Mouse (Mus musculus) MEL (cell line): ENCODE data around the gene Col19a1. TPM values are rescaled to one million over a fixed set of nuclear protein-coding genes. Genes with fewer than 3 reads are reported as not detected.

Experiments
- DNase-seq: peaks from one replicate; pipeline ENCODE4 v3.0.0; 2011; ENCODE audit warnings: low read depth, low spot score
- H3K27ac ChIP-seq: 2 replicates; pipeline ENCODE4 v1.5.1; 2012; ENCODE audit warnings: low read depth, mild to moderate bottlenecking, control low read depth, low read length, moderate library complexity; ENCODE audit not compliant: control insufficient read depth
- H3K27me3 ChIP-seq, 2 experiments: fragments of 150-350 bp in 1 of 2; sonication (generic) in 1 of 2; 2 replicates each; pipeline ENCODE4 v1.6.1; 2012; ENCODE audit warnings: low read length in 2 of 2, mild to moderate bottlenecking in 2 of 2, improper control_type of control experiment in 1 of 2, moderate library complexity in 1 of 2; ENCODE audit not compliant: insufficient read depth in 2 of 2, control insufficient read depth in 1 of 2
- H3K36me3 ChIP-seq, 2 experiments: 2 replicates each; pipeline ENCODE4 v1.6.1; 2012 to 2014; ENCODE audit warnings: low read length in 2 of 2, improper control_type of control experiment in 1 of 2, inconsistent platforms in 1 of 2, mild to moderate bottlenecking in 1 of 2; ENCODE audit not compliant: insufficient read depth in 2 of 2, control insufficient read depth in 1 of 2
- H3K4me1 ChIP-seq, 2 experiments: fragments of 150-350 bp in 1 of 2; sonication (generic) in 1 of 2; 2 replicates each; pipeline ENCODE4 v1.6.1; 2012; ENCODE audit warnings: low read length in 2 of 2, improper control_type of control experiment in 1 of 2, mild to moderate bottlenecking in 1 of 2; ENCODE audit not compliant: insufficient read depth in 2 of 2, control insufficient read depth in 1 of 2
- H3K4me3 ChIP-seq, 2 experiments: fragments of 150-350 bp in 1 of 2; sonication (generic) in 1 of 2; 2 replicates each; pipeline ENCODE4 v1.5.1; 2012; ENCODE audit warnings: low read depth in 2 of 2, low read length in 2 of 2, mild to moderate bottlenecking in 2 of 2, moderate library complexity in 2 of 2, control low read depth in 1 of 2, improper control_type of control experiment in 1 of 2; ENCODE audit not compliant: control insufficient read depth in 1 of 2, insufficient read depth in 1 of 2
- H3K79me2 ChIP-seq: 2 replicates; pipeline ENCODE4 v1.6.1; 2012; ENCODE audit warnings: mild to moderate bottlenecking, low read length, moderate library complexity; ENCODE audit not compliant: control insufficient read depth, poor library complexity, insufficient read depth
- H3K9ac ChIP-seq: 2 replicates; pipeline ENCODE4 v1.6.1; 2012; ENCODE audit warnings: low read depth, mild to moderate bottlenecking, control low read depth, low read length, moderate library complexity; ENCODE audit not compliant: control insufficient read depth, poor library complexity, severe bottlenecking
- H3K9me3 ChIP-seq: fragments of 150-350 bp; sonication (generic); replicated peaks from 2 replicates; pipeline ENCODE4 v1.6.1; 2012; ENCODE audit warnings: mild to moderate bottlenecking, low read length, improper control_type of control experiment, moderate library complexity; ENCODE audit not compliant: insufficient read depth
- BHLHE40 ChIP-seq: IDR thresholded peaks from 2 replicates; pipeline ENCODE4 v1.6.1; 2012; ENCODE audit warnings: low read depth, mild to moderate bottlenecking, inconsistent platforms, low read length, improper control_type of control experiment, borderline replicate concordance
- CHD1 ChIP-seq: IDR thresholded peaks from 2 replicates; pipeline ENCODE4 v1.6.1; 2012; ENCODE audit warnings: low read depth, mild to moderate bottlenecking, inconsistent platforms, low read length, improper control_type of control experiment
- E2F4 ChIP-seq: IDR thresholded peaks from 2 replicates; pipeline ENCODE4 v1.6.1; 2011; ENCODE audit warnings: low read depth, low read length, improper control_type of control experiment, borderline replicate concordance
- ELF1 ChIP-seq: IDR thresholded peaks from 2 replicates; pipeline ENCODE4 v1.6.1; 2014; ENCODE audit warnings: low read depth, mild to moderate bottlenecking, inconsistent platforms, low read length, improper control_type of control experiment, moderate library complexity
- EP300 ChIP-seq, 2 experiments: IDR thresholded peaks; 2 replicates each; pipeline ENCODE4 v1.6.1; 2011; ENCODE audit warnings: improper control_type of control experiment in 2 of 2, low read length in 2 of 2, low read depth in 1 of 2, mild to moderate bottlenecking in 1 of 2
- GATA1 ChIP-seq: IDR thresholded peaks from 2 replicates; pipeline ENCODE4 v1.6.1; 2011; ENCODE audit warnings: low read depth, low read length, improper control_type of control experiment
- HCFC1 ChIP-seq: IDR thresholded peaks from 2 replicates; pipeline ENCODE4 v1.6.1; 2012; ENCODE audit warnings: low read depth, mild to moderate bottlenecking, inconsistent platforms, low read length, improper control_type of control experiment, moderate library complexity
- JUND ChIP-seq: IDR thresholded peaks from 2 replicates; pipeline ENCODE4 v1.6.1; 2011; ENCODE audit warnings: low read depth, mild to moderate bottlenecking, improper control_type of control experiment, low read length
- MAZ ChIP-seq: IDR thresholded peaks from 2 replicates; pipeline ENCODE4 v1.6.1; 2012; ENCODE audit warnings: low read depth, mild to moderate bottlenecking, inconsistent platforms, low read length, improper control_type of control experiment
- MEF2A ChIP-seq: IDR thresholded peaks from 2 replicates; pipeline ENCODE4 v1.6.1; 2014; ENCODE audit warnings: low read depth, mild to moderate bottlenecking, inconsistent platforms, low read length, improper control_type of control experiment; ENCODE audit not compliant: poor library complexity, insufficient replicate concordance, severe bottlenecking; ENCODE audit errors: extremely low read depth
- MXI1 ChIP-seq: IDR thresholded peaks from 2 replicates; pipeline ENCODE4 v1.6.1; 2011; ENCODE audit warnings: mild to moderate bottlenecking, low read depth, low read length, improper control_type of control experiment
- NELFE ChIP-seq: IDR thresholded peaks from 2 replicates; pipeline ENCODE4 v1.6.1; 2011; ENCODE audit warnings: low read depth, low read length, improper control_type of control experiment
- NRF1 ChIP-seq: IDR thresholded peaks from 2 replicates; pipeline ENCODE4 v1.6.1; 2014; ENCODE audit warnings: low read depth, mild to moderate bottlenecking, inconsistent platforms, low read length, improper control_type of control experiment, moderate library complexity; ENCODE audit not compliant: poor library complexity, insufficient read depth, severe bottlenecking
- POLR2AphosphoS2 ChIP-seq: IDR thresholded peaks from 2 replicates; pipeline ENCODE4 v1.6.1; 2011; ENCODE audit warnings: low read length, improper control_type of control experiment
- RAD21 ChIP-seq: IDR thresholded peaks from 2 replicates; pipeline ENCODE4 v1.6.1; 2011; ENCODE audit warnings: mild to moderate bottlenecking, low read depth, low read length, improper control_type of control experiment
- RCOR1 ChIP-seq: IDR thresholded peaks from 2 replicates; pipeline ENCODE4 v1.6.1; 2012; ENCODE audit warnings: low read depth, mild to moderate bottlenecking, inconsistent platforms, low read length, improper control_type of control experiment
- SIN3A ChIP-seq: IDR thresholded peaks from 2 replicates; pipeline ENCODE4 v1.6.1; 2012; ENCODE audit warnings: low read length, improper control_type of control experiment, inconsistent platforms
- TBP ChIP-seq: IDR thresholded peaks from 2 replicates; pipeline ENCODE4 v1.8.0; 2011; ENCODE audit warnings: low read depth, low read length, improper control_type of control experiment
- UBTF ChIP-seq: IDR thresholded peaks from 2 replicates; pipeline ENCODE4 v1.6.1; 2012; ENCODE audit warnings: low read depth, mild to moderate bottlenecking, inconsistent platforms, low read length, improper control_type of control experiment, moderate library complexity, borderline replicate concordance; ENCODE audit not compliant: insufficient read depth
- USF1 ChIP-seq: IDR thresholded peaks from 2 replicates; pipeline ENCODE4 v1.6.1; 2014; ENCODE audit warnings: low read depth, mild to moderate bottlenecking, inconsistent platforms, low read length, improper control_type of control experiment, moderate library complexity
- ZC3H11A ChIP-seq: IDR thresholded peaks from 2 replicates; pipeline ENCODE4 v1.6.1; 2012; ENCODE audit warnings: low read depth, mild to moderate bottlenecking, inconsistent platforms, low read length, improper control_type of control experiment
- ZKSCAN1 ChIP-seq: IDR thresholded peaks from 2 replicates; pipeline ENCODE4 v1.6.1; 2012; ENCODE audit warnings: low read depth, mild to moderate bottlenecking, inconsistent platforms, low read length, improper control_type of control experiment, moderate library complexity
- polyA plus RNA-seq, 2 experiments: library from polyadenylated mRNA; stranded (reverse) in 1 of 2; unstranded in 1 of 2; fragments of >175 nt in 1 of 2; fragments of >200 nt in 1 of 2; gene quantifications; 2 replicates each; pipeline versions ENCODE4 v1.2.1 to v1.2.4; 2012; ENCODE audit warnings: low replicate concordance in 2 of 2, low read depth in 1 of 2; ENCODE audit not compliant: insufficient read length in 2 of 2, insufficient read depth in 1 of 2, missing spikeins in 1 of 2
- total RNA-seq: library from RNA; depleted of rRNA; stranded (reverse); fragments of 300-350 nt; gene quantifications from 2 replicates; pipeline ENCODE4 v1.2.3, GENCODE M21; 2012

Col19a1 gene
- total and polyA plus RNA-seq, 3 experiments, result not detected

- TF ChIP-seq TBP, result no peak
These were observed 292.0 kb downstream of the Col19a1 start (continued) for GRCm38 (mm10) chr1:24294979-24295942.

GRCm38 (mm10) chr1:24292515-24292914 lies 294.8 kb downstream of the Col19a1 start:
- no peak overlapping the region for H3K4me3 ChIP-seq
- H3K79me2 ChIP-seq, result no peaks in the 10 kb centered on the region
- TF ChIP-seq CHD1 (no peak), TBP (no peak), MAZ (no peak), NELFE (no peak)
- no peaks in the 10 kb centered on the region for H3K9me3 ChIP-seq
- no peaks in the 10 kb centered on the region for H3K27me3 ChIP-seq
- no peak overlapping the region for H3K9ac ChIP-seq
- no peak overlapping the region for H3K27ac ChIP-seq
- no peak for DNase-seq
- no peaks in the 10 kb centered on the region for H3K36me3 ChIP-seq
- no peaks in the 10 kb centered on the region for H3K4me1 ChIP-seq

GRCm38 (mm10) chr1:24286360-24286759 lies 300.9 kb downstream of the Col19a1 start:
- DNase-seq, result no peak
- Histone ChIP-seq H3K4me3 (no peak overlapping the region), H3K9ac (no peak overlapping the region), H3K36me3 (no peaks in the 10 kb centered on the region), H3K4me1 (no peaks in the 10 kb centered on the region), H3K79me2 (no peaks in the 10 kb centered on the region), H3K27me3 (no peaks in the 10 kb centered on the region), H3K27ac (no peak overlapping the region), H3K9me3 (no peaks in the 10 kb centered on the region)
- TF ChIP-seq ELF1, result no peak
- no peak for TF ChIP-seq RAD21
- TF ChIP-seq CHD1, result no peak
- TF ChIP-seq POLR2AphosphoS2, result no peak
- TF ChIP-seq E2F4, result no peak
- TF ChIP-seq MEF2A, result no peak
- no peak for TF ChIP-seq TBP
- no peak for TF ChIP-seq RCOR1
- no peak for TF ChIP-seq JUND
- TF ChIP-seq BHLHE40, result no peak
- TF ChIP-seq SIN3A, result no peak
- TF ChIP-seq ZC3H11A, result no peak
- no peak for TF ChIP-seq NRF1
- TF ChIP-seq MXI1, result no peak
- no peak for TF ChIP-seq UBTF
- TF ChIP-seq ZKSCAN1, result no peak
- no peak for TF ChIP-seq USF1
- no peak for TF ChIP-seq EP300 (IDR thresholded peaks at IDR 0.05; ENCODE audit: low read depth in 1 of 2, low read length in 2 of 2)
- TF ChIP-seq GATA1, result no peak
- no peak for TF ChIP-seq HCFC1
